Mouse (Mus musculus) liver, embryonic 13.5 days (tissue): ENCODE results near the gene Ccdc96. TPM values are rescaled to one million over a fixed set of nuclear protein-coding genes. Genes with fewer than 3 reads are reported as not detected.

Experiments used
- ATAC-seq: fragments of 200-750 bp; cut with Nextera tagmentation; 2 replicates; pipeline ENCODE4 v1.8.0; 2017; ENCODE audit warnings: low read depth, mild to moderate bottlenecking, moderate number of reproducible peaks, moderate library complexity
- DNase-seq: peaks from one replicate; pipeline ENCODE4 v3.0.0; 2022
- H3K27ac ChIP-seq: fragments of 300-500 bp; sonication (generic); 2 replicates; pipeline ENCODE4 v1.5.1; 2015; ENCODE audit warnings: moderate library complexity, mild to moderate bottlenecking, inconsistent platforms
- H3K27me3 ChIP-seq: fragments of 300-500 bp; sonication (generic); 2 replicates; pipeline ENCODE4 v1.6.1; 2015; ENCODE audit warnings: mild to moderate bottlenecking, inconsistent platforms
- H3K36me3 ChIP-seq: fragments of 300-500 bp; sonication (generic); 2 replicates; pipeline ENCODE4 v1.6.1; 2015; ENCODE audit warnings: mild to moderate bottlenecking, inconsistent platforms
- H3K4me1 ChIP-seq: fragments of 300-500 bp; sonication (generic); replicated peaks from 2 replicates; pipeline ENCODE4 v1.6.1; 2015; ENCODE audit warnings: inconsistent platforms
- H3K4me2 ChIP-seq: fragments of 300-500 bp; sonication (generic); 2 replicates; pipeline ENCODE4 v1.6.1; 2015; ENCODE audit warnings: inconsistent platforms, mild to moderate bottlenecking, moderate library complexity
- H3K4me3 ChIP-seq: fragments of 300-500 bp; sonication (generic); replicated peaks from 2 replicates; pipeline ENCODE4 v1.5.1; 2015; ENCODE audit warnings: mild to moderate bottlenecking, inconsistent platforms
- H3K9ac ChIP-seq: fragments of 300-500 bp; sonication (generic); 2 replicates; pipeline ENCODE4 v1.6.1; 2015; ENCODE audit warnings: mild to moderate bottlenecking, inconsistent platforms
- H3K9me3 ChIP-seq: fragments of 300-500 bp; sonication (generic); replicated peaks from 2 replicates; pipeline ENCODE4 v1.6.1; 2016; ENCODE audit warnings: inconsistent platforms
- WGBS: fragments of 180-500 bp; shearing (Covaris S2); methylation state at CpG from one replicate; pipeline ENCODE4 v1.1.7; 2015; ENCODE audit not compliant: insufficient replicate concordance; 5-methylcytosine and 5-hydroxymethylcytosine counted together
- polyA plus RNA-seq: library from polyadenylated mRNA; unstranded; fragments of >200 nt; fragmentation: Nextera tagmentation; extraction: Ambion mirVana; gene quantifications from 2 replicates; pipeline ENCODE4 v1.2.1, GENCODE M21; 2015

The Ccdc96 gene
- polyA plus RNA-seq, 1 experiment from 2014 or later = 0.08 TPM

DNA sequence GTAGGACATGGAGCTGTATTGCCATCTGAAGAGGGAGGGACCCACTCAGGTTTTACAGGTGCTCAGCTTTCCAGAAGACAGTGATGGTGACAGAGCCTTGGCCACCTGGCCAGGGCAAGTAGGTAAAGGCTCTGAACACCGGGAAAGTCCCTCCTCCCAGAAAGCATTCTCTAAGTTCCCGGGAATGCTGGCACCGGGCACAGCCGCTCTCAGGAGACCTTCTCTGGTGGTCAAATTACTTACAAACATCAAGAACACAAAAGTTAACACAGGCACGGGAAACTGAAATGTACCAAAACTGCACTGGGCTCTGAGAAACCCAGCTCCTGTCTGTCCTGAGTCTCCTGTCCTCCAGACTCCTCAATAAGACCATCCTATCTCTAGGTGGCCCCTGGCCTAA lies 45.3 kb downstream of the Ccdc96 start:
- peaks cover 4% of the 10 kb centered on the region; the same call in 1 of the 2 replicates for H3K36me3 ChIP-seq
- ATAC-seq = no peak
- 18% methylated on average over 5 of the region's 5 CpGs for WGBS

DNA sequence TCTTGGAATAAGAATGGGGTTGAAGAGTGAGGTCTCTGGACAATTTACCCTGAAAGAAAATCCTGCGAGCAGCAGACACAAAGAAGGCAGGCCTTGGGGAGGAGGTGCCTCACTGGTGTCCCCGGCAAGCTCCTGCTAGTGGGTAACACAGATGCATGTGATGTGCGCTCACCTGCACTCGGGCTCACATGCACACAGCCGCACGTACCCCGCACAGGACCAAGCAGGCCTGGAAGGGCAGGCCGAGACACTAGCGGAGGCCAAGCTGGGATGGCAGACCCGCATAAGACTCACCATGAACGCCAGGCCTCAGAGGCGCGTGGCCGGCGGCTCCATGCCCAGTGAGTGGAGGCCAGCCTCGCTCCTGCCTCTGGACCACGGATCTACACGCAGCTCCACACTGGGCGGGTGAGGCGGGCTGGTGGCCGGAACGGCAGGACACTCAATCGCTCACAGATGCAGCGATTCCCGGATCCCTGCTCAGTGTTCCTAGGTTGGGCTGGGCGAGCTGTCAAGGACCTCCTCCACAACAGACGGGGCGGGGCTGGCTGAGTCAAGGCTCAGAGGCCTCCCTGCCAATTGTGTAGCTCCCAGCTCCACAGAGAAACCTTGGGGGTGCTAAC lies 45.9 kb downstream of the Ccdc96 start:
- WGBS = under 1% methylated on average over 28 of the region's 28 CpGs
- DNase-seq (peak; percentile 88), ATAC-seq (peak; percentile 94)
- peaks cover 57% of the 10 kb centered on the region for H3K4me1 ChIP-seq
- H3K36me3 ChIP-seq = 0 out of 2 replicates have a peak, but pooled peaks cover under 1% of the 10 kb centered on the region
- H3K27me3 ChIP-seq = no peaks in the 10 kb centered on the region
- peak overlapping the region; percentile 80 for H3K4me3 ChIP-seq
- H3K27ac ChIP-seq = peak overlapping the region; percentile 59
- no peaks in the 10 kb centered on the region for H3K9me3 ChIP-seq
- peak overlapping the region; percentile 85 for H3K9ac ChIP-seq
- peak overlapping the region; percentile 95 for H3K4me2 ChIP-seq

More for the DNA sequence above, 45.3 kb downstream of the Ccdc96 start:
- H3K4me2 ChIP-seq = peak overlapping the region; percentile 95
- peak overlapping the region; percentile 85 for H3K9ac ChIP-seq
- H3K4me3 ChIP-seq = peak overlapping the region; percentile 80
- no peaks in the 10 kb centered on the region for H3K9me3 ChIP-seq
- H3K27me3 ChIP-seq = no peaks in the 10 kb centered on the region
- DNase-seq = no peak
- H3K27ac ChIP-seq = peak overlapping the region; percentile 59
- H3K4me1 ChIP-seq = peaks cover 53% of the 10 kb centered on the region

DNA sequence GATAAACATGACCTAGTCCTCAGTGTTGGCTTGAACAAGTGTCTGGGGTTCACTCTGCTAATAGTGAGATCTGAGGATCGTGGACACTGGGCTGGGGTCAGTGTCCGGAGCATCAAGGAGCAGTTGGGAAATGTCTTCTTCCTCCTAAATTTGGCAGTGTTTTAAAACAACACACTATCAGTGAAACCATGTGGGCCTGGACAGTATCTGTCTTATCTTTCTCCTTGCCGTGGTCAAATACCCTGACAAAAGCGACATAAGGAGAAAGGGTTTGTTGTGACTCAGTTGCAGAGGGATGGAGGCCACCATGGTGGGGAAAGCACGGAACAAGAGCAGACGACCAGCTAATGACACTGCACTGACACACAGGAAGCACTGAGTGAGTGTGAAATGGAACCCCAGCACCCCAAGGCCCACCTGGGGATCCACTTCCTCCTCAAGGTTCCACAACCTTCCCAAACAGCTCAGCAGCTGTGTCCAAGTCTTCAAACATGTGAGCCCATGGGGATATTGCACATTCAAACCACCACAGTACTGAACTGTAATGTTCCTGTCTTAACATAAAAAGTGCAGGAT lies 50.2 kb downstream of the Ccdc96 start:
- ATAC-seq (no peak), DNase-seq (no peak)
- Histone ChIP-seq H3K27ac (no peak overlapping the region; the same call in 1 of the 2 replicates), H3K4me3 (no peak overlapping the region), H3K4me1 (peaks cover 41% of the 10 kb centered on the region), H3K4me2 (no peak overlapping the region), H3K27me3 (no peaks in the 10 kb centered on the region), H3K36me3 (no peaks in the 10 kb centered on the region), H3K9ac (peak overlapping the region; percentile 24; the same call in 1 of the 2 replicates), H3K9me3 (no peaks in the 10 kb centered on the region)
- 22% methylated on average over 6 of the region's 6 CpGs for WGBS

DNA sequence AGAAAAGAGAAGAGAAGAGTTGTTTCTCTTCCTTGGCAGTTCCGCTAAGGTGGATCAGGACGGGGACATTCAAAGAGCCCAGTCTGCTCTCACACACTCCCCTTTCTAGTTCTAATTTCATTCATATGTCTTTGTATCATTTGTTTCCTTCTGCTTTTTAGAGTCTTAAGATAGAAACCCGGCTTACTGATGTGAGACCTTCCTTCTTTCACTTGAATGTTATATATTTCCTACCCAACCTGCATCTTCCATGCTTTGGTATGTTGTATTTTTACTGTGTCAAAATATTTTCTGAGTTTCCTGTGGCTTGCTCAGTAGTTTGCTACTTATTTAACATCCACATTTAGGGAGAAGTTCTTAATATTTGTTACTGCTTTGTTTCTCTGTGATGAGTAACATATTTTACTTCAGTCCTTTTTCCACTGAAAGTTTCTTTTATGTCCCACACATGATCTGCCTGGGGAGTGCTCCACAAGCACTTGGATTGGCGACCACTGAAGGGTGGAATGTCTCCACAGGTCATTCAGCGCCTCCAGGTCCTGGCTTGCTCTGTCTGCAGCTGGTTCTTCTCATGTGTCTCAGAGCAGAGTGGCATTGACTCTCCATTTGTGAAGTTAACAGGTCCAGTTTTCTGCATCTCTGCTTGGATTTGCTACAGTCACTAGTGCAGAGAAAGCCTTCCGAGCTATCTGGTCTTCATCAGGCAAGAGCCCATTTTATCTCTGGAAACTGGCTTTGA lies 51.2 kb downstream of the Ccdc96 start:
- H3K27ac ChIP-seq = no peak overlapping the region; the same call in 1 of the 2 replicates
- no peak overlapping the region for H3K9ac ChIP-seq
- H3K27me3 ChIP-seq = no peaks in the 10 kb centered on the region
- no peaks in the 10 kb centered on the region for H3K9me3 ChIP-seq
- DNase-seq (no peak), ATAC-seq (no peak)
- H3K36me3 ChIP-seq = no peaks in the 10 kb centered on the region
- H3K4me1 ChIP-seq = peaks cover 32% of the 10 kb centered on the region
- no peak overlapping the region for H3K4me2 ChIP-seq
- WGBS = 63% methylated on average over 6 of the region's 6 CpGs
- no peak overlapping the region for H3K4me3 ChIP-seq

DNA sequence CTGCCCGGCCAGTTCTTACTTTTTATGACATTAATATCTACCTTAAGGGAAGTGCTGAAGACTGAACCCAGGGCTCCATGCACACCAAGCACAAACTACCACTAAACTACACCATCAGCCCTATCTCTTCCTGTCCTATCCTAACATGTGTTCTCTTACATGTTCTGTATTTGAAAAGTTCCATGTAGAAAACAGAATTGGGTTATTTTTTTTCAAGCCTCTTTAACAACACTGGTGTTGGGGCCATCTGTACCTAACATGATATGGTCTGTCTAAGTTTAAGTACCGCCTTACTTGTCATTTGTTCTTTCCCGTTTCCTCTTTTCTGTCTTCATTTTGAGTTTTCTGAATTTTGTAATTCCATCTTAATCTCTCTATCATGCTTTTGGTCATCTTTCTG lies 52.0 kb downstream of the Ccdc96 start:
- Histone ChIP-seq H3K27me3 (no peaks in the 10 kb centered on the region), H3K27ac (no peak overlapping the region), H3K9ac (no peak overlapping the region), H3K9me3 (no peaks in the 10 kb centered on the region), H3K36me3 (no peaks in the 10 kb centered on the region), H3K4me1 (peaks cover 24% of the 10 kb centered on the region), H3K4me2 (no peak overlapping the region), H3K4me3 (no peak overlapping the region)
- ATAC-seq (no peak), DNase-seq (no peak)
- WGBS = 67% methylated on average over 3 of the region's 3 CpGs

Other genes starting within 250 kb of the Ccdc96 start
- 0.47 and 0.70 TPM in 2 replicates for gene Sorcs2, start 86.4 kb upstream of the Ccdc96 start, polyA plus RNA-seq
- gene Grpel1, start 19.6 kb upstream of the Ccdc96 start, polyA plus RNA-seq = 50.1 and 51.5 TPM in 2 replicates
- 1.2 TPM in 2 replicates for gene Tada2b, start 303 bp upstream of the Ccdc96 start, polyA plus RNA-seq
- 9.4 and 10.9 TPM in 2 replicates for gene Tbc1d14, start 108.7 kb downstream of the Ccdc96 start, polyA plus RNA-seq
- gene D5Ertd579e, start 211.4 kb downstream of the Ccdc96 start, polyA plus RNA-seq = 21.9 and 25.3 TPM in 2 replicates